Mouse (Mus musculus): Measurements from ENCODE around the gene Slc26a9. TPM values are rescaled to one million over a fixed set of nuclear protein-coding genes. Genes with fewer than 3 reads are reported as not detected.
A peak's percentile ranks its signal among the peaks of the same experiment; 100 is the strongest.

The Slc26a9 gene
- polyA plus RNA-seq, 1 experiment from 2014 or later: 0.16 TPM

GRCm38 (mm10) chr1:131763683-131764082 lies 19.9 kb downstream of the Slc26a9 start:
- no peak for ATAC-seq (ENCODE audit: low FRiP score, low TSS enrichment)

GRCm38 (mm10) chr1:131764581-131765338 lies 20.9 kb downstream of the Slc26a9 start:
- Histone ChIP-seq H3K4me1 (ENCODE audit: insufficient read depth, low read length) (no peaks in the 10 kb centered on the region), H3K4me2 (replicated peaks; ENCODE audit: low read depth, low read length) (no peak overlapping the region), H3K27ac (ENCODE audit: low read length) (no peak overlapping the region), H3K27me3 (ENCODE audit: insufficient read depth, low read length) (no peaks in the 10 kb centered on the region), H3K9me3 (ENCODE audit: low read length) (no peaks in the 10 kb centered on the region), H3K4me3 (ENCODE audit: low read length) (no peak overlapping the region), H3K36me3 (ENCODE audit: insufficient read depth, low read length) (no peaks in the 10 kb centered on the region), H3K9ac (replicated peaks; ENCODE audit: low read length) (no peak overlapping the region)
- WGBS: 67% methylated on average over 8 of the region's 8 CpGs
- ATAC-seq (ENCODE audit: low FRiP score, low TSS enrichment): no peak

More at GRCm38 (mm10) chr1:131763683-131764082, 19.9 kb downstream of the Slc26a9 start:
- Histone ChIP-seq H3K4me2 (replicated peaks; ENCODE audit: low read depth, low read length) (no peak overlapping the region), H3K27ac (ENCODE audit: low read length) (no peak overlapping the region), H3K9me3 (ENCODE audit: low read length) (no peaks in the 10 kb centered on the region), H3K4me3 (ENCODE audit: low read length) (no peak overlapping the region), H3K27me3 (ENCODE audit: insufficient read depth, low read length) (no peaks in the 10 kb centered on the region), H3K9ac (replicated peaks; ENCODE audit: low read length) (no peak overlapping the region), H3K4me1 (ENCODE audit: insufficient read depth, low read length) (no peaks in the 10 kb centered on the region), H3K36me3 (ENCODE audit: insufficient read depth, low read length) (no peaks in the 10 kb centered on the region)
- 53% methylated on average over 9 of the region's 9 CpGs for WGBS

- Histone ChIP-seq H3K9ac (replicated peaks; ENCODE audit: low read length) (no peak overlapping the region), H3K27me3 (ENCODE audit: insufficient read depth, low read length) (no peaks in the 10 kb centered on the region), H3K36me3 (ENCODE audit: insufficient read depth, low read length) (no peaks in the 10 kb centered on the region), H3K4me2 (replicated peaks; ENCODE audit: low read depth, low read length) (no peak overlapping the region), H3K9me3 (ENCODE audit: low read length) (no peaks in the 10 kb centered on the region), H3K27ac (ENCODE audit: low read length) (no peak overlapping the region), H3K4me3 (ENCODE audit: low read length) (no peak overlapping the region), H3K4me1 (ENCODE audit: insufficient read depth, low read length) (no peaks in the 10 kb centered on the region)
- 13% methylated on average over 11 of the region's 11 CpGs for WGBS
- peak; percentile 46; the same call in 1 of the 2 replicates for ATAC-seq (ENCODE audit: low FRiP score, low TSS enrichment)
Measured at GRCm38 (mm10) chr1:131765357-131766001, 21.7 kb downstream of the Slc26a9 start.

GRCm38 (mm10) chr1:131769296-131769695 lies 25.5 kb downstream of the Slc26a9 start:
- Histone ChIP-seq H3K4me3 (ENCODE audit: low read length) (no peak overlapping the region), H3K27me3 (ENCODE audit: insufficient read depth, low read length) (no peaks in the 10 kb centered on the region), H3K9me3 (ENCODE audit: low read length) (no peaks in the 10 kb centered on the region), H3K4me2 (replicated peaks; ENCODE audit: low read depth, low read length) (no peak overlapping the region), H3K27ac (ENCODE audit: low read length) (no peak overlapping the region), H3K9ac (replicated peaks; ENCODE audit: low read length) (no peak overlapping the region), H3K36me3 (ENCODE audit: insufficient read depth, low read length) (no peaks in the 10 kb centered on the region), H3K4me1 (ENCODE audit: insufficient read depth, low read length) (no peaks in the 10 kb centered on the region)
- no peak for ATAC-seq (ENCODE audit: low FRiP score, low TSS enrichment)
- 79% methylated on average over 3 of the region's 3 CpGs for WGBS

GRCm38 (mm10) chr1:131770656-131771055 lies 26.8 kb downstream of the Slc26a9 start:
- Histone ChIP-seq H3K4me3 (ENCODE audit: low read length) (no peak overlapping the region), H3K9ac (replicated peaks; ENCODE audit: low read length) (no peak overlapping the region), H3K4me1 (ENCODE audit: insufficient read depth, low read length) (no peaks in the 10 kb centered on the region), H3K36me3 (ENCODE audit: insufficient read depth, low read length) (no peaks in the 10 kb centered on the region), H3K9me3 (ENCODE audit: low read length) (no peaks in the 10 kb centered on the region), H3K27me3 (ENCODE audit: insufficient read depth, low read length) (no peaks in the 10 kb centered on the region), H3K27ac (ENCODE audit: low read length) (no peak overlapping the region), H3K4me2 (replicated peaks; ENCODE audit: low read depth, low read length) (no peak overlapping the region)
- WGBS: 61% methylated on average over 4 of the region's 4 CpGs
- ATAC-seq (ENCODE audit: low FRiP score, low TSS enrichment): no peak

- H3K27ac ChIP-seq (ENCODE audit: low read length): no peak overlapping the region
Measured at GRCm38 (mm10) chr1:131771440-131771839, 27.6 kb downstream of the Slc26a9 start.

GRCm38 (mm10) chr1:131794591-131794990 lies 50.8 kb downstream of the Slc26a9 start:
- no peak for ATAC-seq (ENCODE audit: low FRiP score, low TSS enrichment)
- Histone ChIP-seq H3K4me1 (ENCODE audit: insufficient read depth, low read length) (no peaks in the 10 kb centered on the region), H3K9ac (replicated peaks; ENCODE audit: low read length) (no peak overlapping the region), H3K4me2 (replicated peaks; ENCODE audit: low read depth, low read length) (no peak overlapping the region), H3K27me3 (ENCODE audit: insufficient read depth, low read length) (peaks cover 4% of the 10 kb centered on the region; the same call in 1 of the 2 replicates), H3K4me3 (ENCODE audit: low read length) (no peak overlapping the region), H3K36me3 (ENCODE audit: insufficient read depth, low read length) (no peaks in the 10 kb centered on the region), H3K9me3 (ENCODE audit: low read length) (no peaks in the 10 kb centered on the region), H3K27ac (ENCODE audit: low read length) (no peak overlapping the region)
- WGBS: 39% methylated on average over 3 of the region's 3 CpGs

More at GRCm38 (mm10) chr1:131771440-131771839, 27.6 kb downstream of the Slc26a9 start:
- Histone ChIP-seq H3K4me2 (replicated peaks; ENCODE audit: low read depth, low read length) (no peak overlapping the region), H3K36me3 (ENCODE audit: insufficient read depth, low read length) (no peaks in the 10 kb centered on the region), H3K4me1 (ENCODE audit: insufficient read depth, low read length) (no peaks in the 10 kb centered on the region), H3K4me3 (ENCODE audit: low read length) (no peak overlapping the region), H3K9me3 (ENCODE audit: low read length) (no peaks in the 10 kb centered on the region), H3K27me3 (ENCODE audit: insufficient read depth, low read length) (no peaks in the 10 kb centered on the region), H3K9ac (replicated peaks; ENCODE audit: low read length) (no peak overlapping the region)
- ATAC-seq (ENCODE audit: low FRiP score, low TSS enrichment): no peak

GRCm38 (mm10) chr1:131795171-131795570 lies 51.3 kb downstream of the Slc26a9 start:
- 86% methylated on average over 3 of the region's 3 CpGs for WGBS

GRCm38 (mm10) chr1:131797202-131797909 lies 53.5 kb downstream of the Slc26a9 start, which contains the start of gene Pm20d1:
Gene Pm20d1, plus strand, starts transcription at chr1:131797381.
- peaks cover 4% of the 10 kb centered on the region; the same call in 1 of the 2 replicates for H3K27me3 ChIP-seq (ENCODE audit: insufficient read depth, low read length)
- 8% methylated on average over 26 of the region's 26 CpGs for WGBS
- H3K27ac ChIP-seq (ENCODE audit: low read length): no peak within 1 kb of the TSS
- peak within 1 kb of the TSS; percentile 43 for H3K4me3 ChIP-seq (ENCODE audit: low read length)
- H3K9me3 ChIP-seq (ENCODE audit: low read length): no peaks in the 10 kb centered on the region
- H3K4me2 ChIP-seq (replicated peaks; ENCODE audit: low read depth, low read length): peak within 1 kb of the TSS; percentile 63
- H3K4me1 ChIP-seq (ENCODE audit: insufficient read depth, low read length): no peaks in the 10 kb centered on the region
- peak; percentile 80 for ATAC-seq (ENCODE audit: low FRiP score, low TSS enrichment)
- H3K9ac ChIP-seq (replicated peaks; ENCODE audit: low read length): peak within 1 kb of the TSS; percentile 63
- no peaks in the 10 kb centered on the region for H3K36me3 ChIP-seq (ENCODE audit: insufficient read depth, low read length)

More at GRCm38 (mm10) chr1:131795171-131795570, 51.3 kb downstream of the Slc26a9 start:
- Histone ChIP-seq H3K4me2 (replicated peaks; ENCODE audit: low read depth, low read length) (no peak overlapping the region), H3K4me3 (ENCODE audit: low read length) (no peak overlapping the region), H3K9me3 (ENCODE audit: low read length) (no peaks in the 10 kb centered on the region), H3K4me1 (ENCODE audit: insufficient read depth, low read length) (no peaks in the 10 kb centered on the region), H3K9ac (replicated peaks; ENCODE audit: low read length) (no peak overlapping the region), H3K36me3 (ENCODE audit: insufficient read depth, low read length) (no peaks in the 10 kb centered on the region), H3K27ac (ENCODE audit: low read length) (no peak overlapping the region), H3K27me3 (ENCODE audit: insufficient read depth, low read length) (peaks cover 4% of the 10 kb centered on the region; the same call in 1 of the 2 replicates)
- no peak for ATAC-seq (ENCODE audit: low FRiP score, low TSS enrichment)

Measured in kidney, embryonic 16.5 days (tissue).